Mouse (Mus musculus) CH12.LX (cell line): ENCODE measurements at regions not wholly inside any gene's neighbourhood (a gene's known extent, or its start where the extent isn't known, plus 50 kb on each side); places are given as distances from the start of the nearest gene placed in this dataset.

Source experiments
- DNase-seq: peaks from one replicate; pipeline ENCODE4 v3.0.0-alpha.2; 2013; ENCODE audit errors: extremely low read depth
- H3K27ac ChIP-seq: 2 replicates; pipeline ENCODE4 v1.5.1; 2012; ENCODE audit warnings: low read depth, mild to moderate bottlenecking, control low read depth, moderate library complexity; ENCODE audit not compliant: insufficient read depth
- H3K27me3 ChIP-seq: replicated peaks from 2 replicates; pipeline ENCODE3; 2012; ENCODE audit warnings: inconsistent platforms
- H3K36me3 ChIP-seq, 2 experiments: replicated peaks in 1 of 2; 2 replicates each; pipeline versions ENCODE3 to v1.6.1; 2012; ENCODE audit warnings: inconsistent platforms in 1 of 2, low read length in 1 of 2, mild to moderate bottlenecking in 1 of 2, mixed read lengths in 1 of 2, moderate library complexity in 1 of 2; ENCODE audit not compliant: control insufficient read depth in 1 of 2, insufficient read depth in 1 of 2
- H3K4me1 ChIP-seq, 2 experiments: 2 replicates each; pipeline ENCODE4 v1.6.1; 2012; ENCODE audit warnings: inconsistent platforms in 1 of 2, moderate library complexity in 1 of 2; ENCODE audit not compliant: insufficient read depth in 2 of 2, control insufficient read depth in 1 of 2
- H3K4me2 ChIP-seq: 2 replicates; pipeline ENCODE4 v1.6.1; 2012; ENCODE audit warnings: low read depth, mild to moderate bottlenecking, control low read depth; ENCODE audit not compliant: poor library complexity, insufficient read depth, severe bottlenecking
- H3K4me3 ChIP-seq, 3 experiments: fragments of 150-350 bp in 1 of 3; sonication (generic) in 1 of 3; replicated peaks in 1 of 3; 2 replicates each; pipeline versions ENCODE3 to v1.5.1; 2011 to 2012; ENCODE audit warnings: low read depth in 2 of 3, low read length in 2 of 3, mild to moderate bottlenecking in 2 of 3, moderate library complexity in 2 of 3, control low read depth in 1 of 3, improper control_type of control experiment in 1 of 3, inconsistent platforms in 1 of 3, mixed read lengths in 1 of 3; ENCODE audit not compliant: poor library complexity in 1 of 3
- H3K79me2 ChIP-seq: replicated peaks from 2 replicates; pipeline ENCODE4 v1.6.1; 2012; ENCODE audit warnings: mild to moderate bottlenecking, moderate library complexity; ENCODE audit not compliant: control insufficient read depth, poor library complexity, insufficient read depth, severe bottlenecking; ENCODE audit errors: extremely low read depth
- H3K9ac ChIP-seq: 2 replicates; pipeline ENCODE4 v1.6.1; 2012; ENCODE audit warnings: low read depth, mild to moderate bottlenecking, control low read depth, moderate library complexity; ENCODE audit not compliant: insufficient read depth
- H3K9me3 ChIP-seq: replicated peaks from 2 replicates; pipeline ENCODE3; 2012; ENCODE audit warnings: low read length, inconsistent platforms, mixed read lengths
- BHLHE40 ChIP-seq: IDR thresholded peaks from 2 replicates; pipeline ENCODE4 v1.6.1; 2011; ENCODE audit warnings: mild to moderate bottlenecking, low read depth, low read length, improper control_type of control experiment
- CHD2 ChIP-seq: IDR thresholded peaks from 2 replicates; pipeline ENCODE4 v1.6.1; 2011; ENCODE audit warnings: low read length, improper control_type of control experiment
- HCFC1 ChIP-seq: IDR thresholded peaks from 2 replicates; pipeline ENCODE4 v1.6.1; 2012; ENCODE audit warnings: low read depth, mild to moderate bottlenecking, inconsistent platforms, low read length, improper control_type of control experiment
- IRF4 ChIP-seq: IDR thresholded peaks from 2 replicates; pipeline ENCODE4 v1.6.1; 2014; ENCODE audit warnings: low read depth, mild to moderate bottlenecking, inconsistent platforms, low read length, improper control_type of control experiment
- JUN ChIP-seq: IDR thresholded peaks from 2 replicates; pipeline ENCODE4 v1.6.1; 2011; ENCODE audit warnings: low read depth, mild to moderate bottlenecking, low read length, improper control_type of control experiment, moderate library complexity; ENCODE audit not compliant: insufficient read depth
- JUND ChIP-seq: conservative IDR thresholded peaks from 2 replicates; pipeline ENCODE4 v1.6.1; 2011; ENCODE audit warnings: low read depth, low read length, improper control_type of control experiment
- KAT2A ChIP-seq: IDR thresholded peaks from 2 replicates; pipeline ENCODE4 v1.6.1; 2012; ENCODE audit warnings: low read length, improper control_type of control experiment, inconsistent platforms; ENCODE audit not compliant: insufficient replicate concordance
- MAFK ChIP-seq: IDR thresholded peaks from 2 replicates; pipeline ENCODE4 v1.6.1; 2011; ENCODE audit warnings: low read length, improper control_type of control experiment; ENCODE audit not compliant: insufficient replicate concordance
- MAZ ChIP-seq: IDR thresholded peaks from 2 replicates; pipeline ENCODE4 v1.6.1; 2012; ENCODE audit warnings: low read depth, mild to moderate bottlenecking, inconsistent platforms, low read length, improper control_type of control experiment, moderate library complexity
- MXI1 ChIP-seq: IDR thresholded peaks from 2 replicates; pipeline ENCODE4 v1.6.1; 2011; ENCODE audit warnings: mild to moderate bottlenecking, low read depth, low read length, improper control_type of control experiment
- MYC ChIP-seq: IDR thresholded peaks from 2 replicates; pipeline ENCODE4 v1.6.1; 2011; ENCODE audit warnings: low read depth, mild to moderate bottlenecking, improper control_type of control experiment, low read length
- NRF1 ChIP-seq: IDR thresholded peaks from 2 replicates; pipeline ENCODE4 v1.6.1; 2014; ENCODE audit warnings: low read depth, mild to moderate bottlenecking, inconsistent platforms, low read length, improper control_type of control experiment, moderate library complexity
- PAX5 ChIP-seq: IDR thresholded peaks from 2 replicates; pipeline ENCODE4 v1.6.1; 2012; ENCODE audit warnings: low read length, inconsistent platforms, mixed read lengths
- RAD21 ChIP-seq: IDR thresholded peaks from 2 replicates; pipeline ENCODE4 v1.6.1; 2011; ENCODE audit warnings: low read depth, mild to moderate bottlenecking, low read length, improper control_type of control experiment, moderate library complexity
- SIN3A ChIP-seq: IDR thresholded peaks from 2 replicates; pipeline ENCODE4 v1.6.1; 2012; ENCODE audit warnings: low read length, improper control_type of control experiment, inconsistent platforms
- SMC3 ChIP-seq: IDR thresholded peaks from 2 replicates; pipeline ENCODE4 v1.6.1; 2011; ENCODE audit warnings: low read depth, low read length, improper control_type of control experiment
- TCF12 ChIP-seq: IDR thresholded peaks from 2 replicates; pipeline ENCODE4 v1.6.1; 2014; ENCODE audit warnings: low read depth, mild to moderate bottlenecking, inconsistent platforms, low read length, improper control_type of control experiment
- UBTF ChIP-seq: IDR thresholded peaks from 2 replicates; pipeline ENCODE4 v1.6.1; 2012; ENCODE audit warnings: low read depth, mild to moderate bottlenecking, inconsistent platforms, low read length, improper control_type of control experiment, moderate library complexity
- USF1 ChIP-seq: IDR thresholded peaks from 2 replicates; pipeline ENCODE4 v1.6.1; 2014; ENCODE audit warnings: low read depth, mild to moderate bottlenecking, inconsistent platforms, low read length, improper control_type of control experiment
- ZKSCAN1 ChIP-seq: IDR thresholded peaks from 2 replicates; pipeline ENCODE4 v1.6.1; 2012; ENCODE audit warnings: low read depth, inconsistent platforms, low read length, improper control_type of control experiment, borderline replicate concordance
- ZMIZ1 ChIP-seq: IDR thresholded peaks from 2 replicates; pipeline ENCODE4 v1.6.1; 2012; ENCODE audit warnings: low read depth, mild to moderate bottlenecking, inconsistent platforms, low read length, improper control_type of control experiment
- dilution Hi-C: fragments of 300-500 bp; cut with MboI; formaldehyde crosslinking; loops from 2 replicates; pipeline ENCODE4 v1.14.3; 2020; ENCODE audit warnings: low sequenced_read_pairs; ENCODE audit not compliant: extremely low pct_unique_long_range_greater_than_20kb, extremely low pct_ligation_motif_present
- in situ Hi-C: fragments of 300-500 bp; cut with MboI; formaldehyde crosslinking; loops from 3 replicates; pipeline ENCODE4 v1.14.3; 2019; ENCODE audit warnings: low sequenced_read_pairs, low pct_ligation_motif_present, low pct_unique_long_range_greater_than_20kb, mixed read lengths

DNA sequence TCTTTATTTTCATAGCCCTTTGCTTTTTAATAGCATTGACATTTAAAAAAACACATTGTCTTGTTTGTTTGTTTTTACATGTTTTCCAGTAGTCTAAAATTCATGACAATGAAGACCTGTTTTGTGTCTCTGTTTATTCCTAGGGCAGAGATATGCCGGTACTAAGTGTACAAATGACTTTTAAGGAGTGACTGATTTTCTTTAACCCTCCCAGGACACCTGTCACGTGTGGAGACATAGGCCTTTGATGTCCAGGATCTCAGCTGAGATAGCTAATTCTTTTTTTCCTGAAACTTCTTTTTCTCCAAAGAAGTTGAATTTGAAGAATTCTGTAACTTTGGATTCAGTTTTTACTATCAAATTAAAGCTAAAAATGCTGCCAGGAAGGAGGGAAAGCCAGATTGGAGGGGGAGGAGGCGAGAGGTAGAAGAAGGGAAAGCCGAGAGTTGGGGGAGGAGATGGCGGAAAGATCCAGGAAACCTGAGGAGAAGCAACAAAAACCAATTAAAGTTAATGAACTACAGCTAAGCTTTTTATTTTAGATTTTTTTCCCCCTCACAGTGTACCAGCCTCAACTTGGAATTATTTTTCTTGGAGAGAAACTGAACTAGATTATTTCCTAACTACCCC is 533.8 kb downstream of the Cetn3 start:
- Histone ChIP-seq H3K9ac (no peak overlapping the region), H3K36me3 (no peaks in the 10 kb centered on the region), H3K4me2 (no peak overlapping the region), H3K79me2 (no peaks in the 10 kb centered on the region), H3K4me3 (no peak overlapping the region), H3K27me3 (no peaks in the 10 kb centered on the region), H3K9me3 (no peaks in the 10 kb centered on the region), H3K4me1 (no peaks in the 10 kb centered on the region), H3K27ac (no peak overlapping the region)
- DNase-seq, result no peak
- TF ChIP-seq UBTF (no peak), TCF12 (no peak), ZMIZ1 (no peak), SIN3A (no peak), KAT2A (no peak), CHD2 (no peak), MYC (no peak), MAFK (no peak), USF1 (no peak), MAZ (no peak), HCFC1 (no peak), SMC3 (no peak), BHLHE40 (no peak), IRF4 (no peak), JUND (no peak), MXI1 (no peak), ZKSCAN1 (no peak), NRF1 (no peak)
- in situ Hi-C loops (no loop called here), dilution Hi-C loops (no loop called here)

DNA sequence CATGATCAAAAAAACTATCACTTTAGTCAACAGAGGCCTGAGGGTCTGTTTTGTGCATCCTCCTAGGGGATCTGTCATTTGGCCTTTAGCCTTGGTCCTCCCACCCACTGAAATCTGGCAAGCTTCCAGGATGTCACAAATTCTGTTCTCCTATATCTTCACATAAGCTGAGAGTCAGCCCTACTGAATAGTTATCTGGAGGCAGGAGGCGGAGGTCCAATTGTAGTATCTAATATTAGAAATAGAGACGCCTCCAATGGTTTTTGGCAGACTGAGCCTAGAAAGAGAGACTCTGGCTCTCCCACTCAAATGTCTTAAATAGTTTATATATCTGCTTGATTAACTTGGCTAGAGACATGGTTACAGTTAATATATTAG is 534.3 kb downstream of the Cetn3 start:
- dilution Hi-C loops, result no loop called here
- Histone ChIP-seq H3K4me2 (no peak overlapping the region), H3K9ac (no peak overlapping the region), H3K36me3 (no peaks in the 10 kb centered on the region), H3K27me3 (no peaks in the 10 kb centered on the region)
- TF ChIP-seq MYC (no peak), RAD21 (no peak), JUN (no peak), ZMIZ1 (no peak), KAT2A (no peak), PAX5 (no peak)
- TF ChIP-seq, all 38 proteins: peak for 0
- in situ Hi-C loops, result no loop called here
- H3K27ac ChIP-seq, result no peak overlapping the region
- H3K4me1 ChIP-seq, result no peaks in the 10 kb centered on the region
- DNase-seq, result no peak
- H3K79me2 ChIP-seq, result no peaks in the 10 kb centered on the region
- H3K9me3 ChIP-seq, result no peaks in the 10 kb centered on the region
- H3K4me3 ChIP-seq, result no peak overlapping the region
